Mouse (Mus musculus) forebrain, embryonic 11.5 days (tissue): ENCODE results near the gene Lbh. TPM values are rescaled to one million over a fixed set of nuclear protein-coding genes. Genes with fewer than 3 reads are reported as not detected.

Source experiments
- ATAC-seq: fragments of 200-750 bp; cut with Nextera tagmentation; replicated peaks from 2 replicates; pipeline ENCODE4 v1.8.0; 2017; ENCODE audit warnings: moderate TSS enrichment; ENCODE audit not compliant: low FRiP score
- DNase-seq: peaks from one replicate; pipeline ENCODE4 v3.0.0-alpha.2; 2017; ENCODE audit warnings: low spot score
- H3K27ac ChIP-seq: fragments of 300-500 bp; sonication (generic); 2 replicates; pipeline ENCODE4 v1.5.1; 2014; ENCODE audit warnings: low read depth, low read length
- H3K27me3 ChIP-seq: fragments of 300-500 bp; sonication (generic); 2 replicates; pipeline ENCODE4 v1.6.1; 2014; ENCODE audit warnings: mild to moderate bottlenecking, low read length, mixed read lengths; ENCODE audit not compliant: control insufficient read depth, insufficient read depth
- H3K36me3 ChIP-seq: fragments of 300-500 bp; sonication (generic); 2 replicates; pipeline ENCODE4 v1.6.1; 2014; ENCODE audit warnings: mild to moderate bottlenecking, low read length, moderate library complexity, mixed read lengths; ENCODE audit not compliant: control insufficient read depth, insufficient read depth
- H3K4me1 ChIP-seq: fragments of 300-500 bp; sonication (generic); replicated peaks from 2 replicates; pipeline ENCODE4 v1.6.1; 2014; ENCODE audit warnings: low read length, mixed read lengths; ENCODE audit not compliant: control insufficient read depth, insufficient read depth
- H3K4me2 ChIP-seq: fragments of 300-500 bp; sonication (generic); 2 replicates; pipeline ENCODE4 v1.6.1; 2014; ENCODE audit warnings: low read depth, mild to moderate bottlenecking, low read length, moderate library complexity, mixed read lengths; ENCODE audit not compliant: severe bottlenecking
- H3K4me3 ChIP-seq: fragments of 300-500 bp; sonication (generic); 2 replicates; pipeline ENCODE4 v1.5.1; 2014; ENCODE audit warnings: low read depth, low read length
- H3K9ac ChIP-seq: fragments of 300-500 bp; sonication (generic); 2 replicates; pipeline ENCODE4 v1.6.1; 2014; ENCODE audit warnings: low read length
- H3K9me3 ChIP-seq: fragments of 300-500 bp; sonication (generic); 2 replicates; pipeline ENCODE4 v1.6.1; 2016; ENCODE audit warnings: low read length, mixed read lengths; ENCODE audit not compliant: control insufficient read depth
- WGBS: fragments of 180-500 bp; shearing (Covaris S2); extraction: QIAGEN DNeasy Blood & Tissue Kit; methylation state at CpG from one replicate; pipeline ENCODE4 v1.1.7; 2014; 5-methylcytosine and 5-hydroxymethylcytosine counted together
- polyA plus RNA-seq: library from polyadenylated mRNA; unstranded; fragments of >200 nt; fragmentation: Nextera tagmentation; extraction: Ambion mirVana; gene quantifications from 2 replicates; pipeline ENCODE4 v1.2.1, GENCODE M21; 2014

Lbh gene
- polyA plus RNA-seq, 1 experiment from 2014 or later, result 2.9 TPM

DNA sequence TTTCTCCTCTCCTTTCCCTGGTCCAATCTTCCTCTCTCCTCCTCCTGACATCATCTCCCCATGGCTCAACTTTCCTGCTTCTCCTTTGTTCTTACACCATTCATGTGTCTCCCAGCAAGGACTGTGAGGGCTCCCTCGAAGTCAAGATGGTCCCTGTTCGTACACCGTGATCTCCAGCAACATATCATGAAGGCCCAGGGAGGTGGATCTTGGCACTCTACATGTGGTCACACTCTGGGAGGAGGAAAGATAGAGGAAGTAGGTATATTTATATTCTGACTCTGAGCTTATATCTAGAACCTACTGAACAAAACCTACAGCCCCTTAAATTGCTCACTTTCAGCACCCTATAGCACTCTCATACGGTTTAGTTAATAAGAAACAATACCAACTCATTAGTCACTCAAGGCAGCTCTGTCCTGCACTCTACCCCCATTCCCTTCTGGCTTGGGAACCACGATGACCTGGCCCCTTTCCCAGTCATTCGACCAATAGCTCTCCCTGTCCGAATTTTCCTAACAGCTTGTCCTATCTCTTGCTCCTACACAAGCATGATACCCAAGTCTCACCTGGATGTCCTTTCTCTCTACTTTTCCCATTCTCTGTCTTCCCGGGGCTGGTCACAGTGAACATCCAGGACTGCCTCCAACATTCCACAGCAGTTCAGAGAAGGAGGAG lies 44.0 kb downstream of the Lbh start:
- ATAC-seq (no peak), DNase-seq (no peak)
- Histone ChIP-seq H3K9ac (no peak overlapping the region), H3K4me2 (no peak overlapping the region), H3K36me3 (no peaks in the 10 kb centered on the region), H3K9me3 (no peaks in the 10 kb centered on the region), H3K4me3 (no peak overlapping the region), H3K27me3 (no peaks in the 10 kb centered on the region), H3K27ac (no peak overlapping the region), H3K4me1 (no peaks in the 10 kb centered on the region; the same call in 1 of the 2 replicates)
- WGBS, result 89% methylated on average over 8 of the region's 8 CpGs

DNA sequence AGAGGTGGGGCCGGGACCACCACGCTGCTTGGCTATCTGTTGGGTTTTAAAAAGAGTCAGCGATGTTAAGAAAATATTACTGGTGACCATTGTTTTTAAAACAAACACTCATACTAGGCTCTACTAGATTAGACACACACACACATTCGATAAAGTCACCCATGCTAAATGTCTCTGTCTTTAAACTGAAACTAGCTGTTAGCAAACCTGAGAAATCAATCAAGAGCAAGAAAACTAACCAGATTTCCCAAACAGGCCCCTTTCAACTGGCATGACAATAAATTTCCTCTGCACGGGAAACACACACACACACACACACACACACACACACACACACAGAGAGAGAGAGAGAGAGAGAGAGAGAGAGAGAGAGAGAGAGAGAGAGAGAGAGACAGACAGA lies 47.6 kb downstream of the Lbh start:
- 79% methylated on average over 5 of the region's 5 CpGs for WGBS
- no peak overlapping the region for H3K4me2 ChIP-seq

DNA sequence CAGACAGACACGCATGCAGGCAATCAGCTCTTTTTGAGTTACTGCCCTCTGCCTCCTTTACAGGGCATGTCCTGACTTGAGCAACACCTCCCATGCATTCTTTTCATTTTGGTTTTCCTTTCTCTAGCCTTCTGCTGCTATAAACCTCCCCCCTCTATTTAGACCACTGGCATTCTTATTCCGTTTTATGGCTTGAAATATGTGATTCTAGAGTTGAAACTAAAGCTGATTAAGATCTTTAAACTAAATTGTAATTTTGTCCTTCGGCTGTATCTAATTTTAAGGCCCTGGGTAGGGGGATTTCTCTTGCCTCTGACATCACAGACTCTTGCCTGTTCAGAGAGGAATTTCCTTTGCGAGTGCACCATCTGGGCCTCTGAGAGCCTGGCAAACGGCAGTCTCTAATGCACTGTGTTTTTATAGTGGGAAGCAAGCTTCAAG lies 48.0 kb downstream of the Lbh start:
- Histone ChIP-seq H3K4me1 (no peaks in the 10 kb centered on the region; the same call in 1 of the 2 replicates), H3K4me3 (no peak overlapping the region), H3K4me2 (no peak overlapping the region), H3K36me3 (no peaks in the 10 kb centered on the region), H3K27ac (no peak overlapping the region), H3K9me3 (no peaks in the 10 kb centered on the region), H3K27me3 (no peaks in the 10 kb centered on the region), H3K9ac (no peak overlapping the region)
- DNase-seq (peak; percentile 27), ATAC-seq (no peak)
- 61% methylated on average over 5 of the region's 5 CpGs for WGBS

More for the DNA sequence above, 47.6 kb downstream of the Lbh start:
- Histone ChIP-seq H3K27ac (no peak overlapping the region), H3K36me3 (no peaks in the 10 kb centered on the region), H3K9me3 (no peaks in the 10 kb centered on the region), H3K9ac (no peak overlapping the region), H3K4me3 (no peak overlapping the region), H3K27me3 (no peaks in the 10 kb centered on the region), H3K4me1 (no peaks in the 10 kb centered on the region; the same call in 1 of the 2 replicates)
- ATAC-seq (no peak), DNase-seq (peak; percentile 6)

DNA sequence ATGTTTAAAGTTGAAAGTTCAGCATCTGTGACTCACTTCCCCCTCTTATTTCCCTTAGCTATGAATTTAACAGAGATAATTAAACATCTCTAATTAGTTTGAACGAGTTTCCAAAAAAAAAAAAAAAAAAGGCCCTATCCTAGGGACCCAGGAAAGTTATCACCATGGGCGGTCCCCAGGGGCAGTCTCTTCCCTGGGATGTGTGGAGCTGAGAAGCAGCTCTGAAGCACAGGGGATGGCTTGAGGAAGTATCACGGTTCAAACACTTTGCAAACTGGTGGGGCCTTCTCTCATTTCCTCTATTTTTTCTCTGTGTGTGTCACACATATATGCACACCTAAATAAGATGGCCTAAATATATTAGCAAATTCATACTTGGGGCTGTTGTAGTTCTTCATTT lies 48.8 kb downstream of the Lbh start:
- Histone ChIP-seq H3K4me3 (no peak overlapping the region), H3K27ac (no peak overlapping the region), H3K36me3 (no peaks in the 10 kb centered on the region), H3K4me2 (no peak overlapping the region), H3K4me1 (no peaks in the 10 kb centered on the region; the same call in 1 of the 2 replicates), H3K9me3 (no peaks in the 10 kb centered on the region), H3K27me3 (no peaks in the 10 kb centered on the region), H3K9ac (no peak overlapping the region)
- ATAC-seq (no peak), DNase-seq (peak; percentile 14)
- 37% methylated on average over 3 of the region's 3 CpGs for WGBS

DNA sequence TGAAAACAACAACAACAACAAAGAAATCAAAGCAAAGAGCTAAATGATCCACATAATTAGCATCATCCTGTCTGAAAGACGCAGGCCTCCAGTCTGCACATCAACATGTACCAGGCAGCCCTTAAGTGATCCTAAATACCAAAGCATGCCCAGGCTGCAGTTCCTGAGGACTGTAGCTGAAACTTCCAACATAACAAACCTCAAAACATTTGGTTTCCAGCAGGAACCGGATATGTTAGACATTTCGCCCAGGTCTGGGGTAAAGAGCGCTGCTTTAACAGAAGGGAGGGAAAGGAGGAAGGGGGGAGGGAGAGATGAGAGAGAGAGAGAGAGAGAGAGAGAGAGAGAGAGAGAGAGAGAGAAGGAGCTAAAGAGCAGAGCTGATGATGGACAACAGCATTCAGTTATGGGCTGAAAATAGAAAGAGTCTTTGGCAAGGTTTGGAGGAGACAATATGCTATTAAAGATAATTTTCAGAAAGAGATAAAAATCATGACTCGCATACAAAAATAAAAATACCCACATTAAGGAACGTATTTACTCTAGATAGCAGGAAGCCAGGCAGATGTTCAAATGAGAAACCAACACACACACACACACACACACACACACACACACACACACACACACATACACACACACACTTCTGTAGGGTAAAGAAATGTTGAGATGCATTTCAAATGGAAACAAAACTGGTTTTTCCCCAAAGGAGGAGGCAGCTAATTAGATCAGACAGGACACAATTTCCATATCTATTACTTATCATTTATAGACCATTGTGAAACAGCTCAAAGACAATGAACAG lies 49.5 kb downstream of the Lbh start:
- Histone ChIP-seq H3K27ac (no peak overlapping the region), H3K36me3 (no peaks in the 10 kb centered on the region)

DNA sequence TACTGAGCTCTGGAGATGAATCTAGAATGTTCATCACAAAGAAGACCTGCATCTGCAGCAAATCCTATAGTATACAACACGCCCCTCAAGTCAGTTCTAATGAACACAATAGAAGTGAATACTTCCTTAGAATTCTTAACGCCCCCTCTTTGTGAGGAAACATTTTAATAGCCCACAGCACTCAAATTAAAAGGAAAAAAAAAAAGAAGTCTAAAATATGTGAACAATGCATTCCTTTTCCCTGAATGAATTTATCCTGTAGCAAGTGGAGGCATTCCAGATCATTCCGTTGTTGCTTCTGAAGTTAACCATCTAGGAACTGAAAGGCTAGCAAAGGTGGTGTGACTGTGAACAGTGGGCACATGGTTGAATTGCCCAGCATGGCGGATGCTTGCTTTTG lies 50.6 kb downstream of the Lbh start:
- 60% methylated on average over 4 of the region's 4 CpGs for WGBS
- Histone ChIP-seq H3K4me2 (no peak overlapping the region), H3K4me3 (no peak overlapping the region), H3K9me3 (no peaks in the 10 kb centered on the region), H3K27me3 (no peaks in the 10 kb centered on the region), H3K4me1 (no peaks in the 10 kb centered on the region; the same call in 1 of the 2 replicates), H3K27ac (no peak overlapping the region), H3K9ac (no peak overlapping the region), H3K36me3 (no peaks in the 10 kb centered on the region)
- DNase-seq (no peak), ATAC-seq (no peak)

More for the DNA sequence above, 49.5 kb downstream of the Lbh start:
- Histone ChIP-seq H3K4me3 (no peak overlapping the region), H3K9ac (no peak overlapping the region), H3K27me3 (no peaks in the 10 kb centered on the region), H3K4me2 (no peak overlapping the region), H3K4me1 (no peaks in the 10 kb centered on the region; the same call in 1 of the 2 replicates), H3K9me3 (no peaks in the 10 kb centered on the region)
- 73% methylated on average over 6 of the region's 6 CpGs for WGBS
- DNase-seq (no peak), ATAC-seq (no peak)

DNA sequence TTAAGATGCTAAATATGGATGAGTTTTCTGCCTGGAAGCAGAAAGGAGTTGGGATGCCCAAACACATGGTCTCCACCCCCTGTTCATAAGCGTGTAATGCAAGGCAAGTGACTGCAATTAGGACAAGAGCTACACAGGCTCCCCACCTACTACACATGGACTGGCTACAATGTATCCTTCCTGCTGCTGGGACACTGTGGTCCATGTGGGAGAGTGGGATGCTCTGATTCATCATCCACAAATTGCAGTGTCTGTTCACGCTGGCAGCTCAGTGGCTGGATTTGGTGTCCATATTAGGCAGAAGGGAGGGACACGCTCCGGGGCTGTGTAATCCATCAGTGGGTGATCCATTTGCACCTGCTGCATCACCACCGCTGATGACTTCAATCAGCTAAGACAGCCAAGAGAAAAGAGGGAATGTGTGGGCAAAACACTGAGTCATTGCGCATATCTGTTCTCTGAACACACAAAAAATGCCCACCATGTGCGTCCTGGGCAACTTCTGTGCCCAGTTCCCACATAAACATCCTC lies 52.6 kb downstream of the Lbh start:
- Histone ChIP-seq H3K4me3 (no peak overlapping the region), H3K4me2 (no peak overlapping the region), H3K27me3 (no peaks in the 10 kb centered on the region), H3K9ac (no peak overlapping the region), H3K27ac (no peak overlapping the region), H3K4me1 (no peaks in the 10 kb centered on the region; the same call in 1 of the 2 replicates), H3K36me3 (no peaks in the 10 kb centered on the region), H3K9me3 (no peaks in the 10 kb centered on the region)
- WGBS, result 90% methylated on average over 7 of the region's 7 CpGs
- ATAC-seq (no peak), DNase-seq (no peak)

DNA sequence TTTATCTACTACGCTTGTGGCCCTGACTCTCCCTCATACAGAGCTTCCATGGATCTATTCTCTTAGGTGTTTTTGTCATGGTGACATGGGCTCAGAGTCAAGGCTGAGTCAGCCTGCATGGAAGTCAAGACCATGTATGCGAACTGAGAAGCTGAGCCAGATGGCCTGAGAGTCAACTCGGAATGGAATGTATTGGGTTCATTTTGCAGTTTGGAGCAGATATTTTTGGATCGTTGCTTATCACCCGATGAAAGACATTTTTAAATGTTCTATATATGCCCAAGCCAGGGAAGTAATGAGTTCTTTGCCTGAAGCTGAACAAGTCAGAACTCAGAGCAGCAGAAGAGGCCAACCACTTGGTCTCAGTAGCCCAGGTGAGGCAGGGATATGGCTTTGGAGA lies 54.9 kb downstream of the Lbh start:
- no peak for DNase-seq

More for the DNA sequence above, 54.9 kb downstream of the Lbh start:
- Histone ChIP-seq H3K4me2 (no peak overlapping the region), H3K36me3 (no peaks in the 10 kb centered on the region), H3K9me3 (no peaks in the 10 kb centered on the region), H3K4me1 (no peaks in the 10 kb centered on the region), H3K27ac (no peak overlapping the region), H3K9ac (no peak overlapping the region), H3K4me3 (no peak overlapping the region), H3K27me3 (no peaks in the 10 kb centered on the region)
- ATAC-seq, result no peak
- 94% methylated on average over 5 of the region's 5 CpGs for WGBS
